Mouse (Mus musculus) layer of hippocampus, adult 9-10 months (tissue): ENCODE measurements at regions not wholly inside any gene's neighbourhood (a gene's known extent, or its start where the extent isn't known, plus 50 kb on each side); places are given as distances from the start of the nearest gene placed in this dataset.
A peak's percentile ranks its signal among the peaks of the same experiment; 100 is the strongest.

Experiments used
- DNase-seq: peaks from one replicate; pipeline ENCODE4 v3.0.0; 2022; ENCODE audit warnings: low spot score

DNA sequence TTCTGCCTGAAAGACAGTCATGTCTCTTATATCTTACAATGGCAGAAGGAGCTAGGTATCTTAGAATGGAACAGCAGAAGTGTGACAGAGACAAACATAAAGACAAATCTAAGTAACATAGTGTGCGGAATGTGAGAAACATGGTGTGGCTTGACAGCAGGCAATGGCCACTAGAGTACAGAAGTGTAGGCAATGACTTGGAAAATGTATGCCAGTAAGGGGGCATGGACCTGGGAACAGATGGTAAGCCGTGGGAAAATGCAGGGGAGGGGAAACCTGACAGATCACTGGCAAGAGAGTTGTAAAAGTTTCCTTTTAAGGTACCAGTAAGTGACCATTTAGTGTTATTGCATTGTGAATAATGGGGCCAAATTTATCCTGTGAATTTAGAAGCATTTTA is 1238.0 kb upstream of the Slc7a12 start:
- DNase-seq, result no peak

DNA sequence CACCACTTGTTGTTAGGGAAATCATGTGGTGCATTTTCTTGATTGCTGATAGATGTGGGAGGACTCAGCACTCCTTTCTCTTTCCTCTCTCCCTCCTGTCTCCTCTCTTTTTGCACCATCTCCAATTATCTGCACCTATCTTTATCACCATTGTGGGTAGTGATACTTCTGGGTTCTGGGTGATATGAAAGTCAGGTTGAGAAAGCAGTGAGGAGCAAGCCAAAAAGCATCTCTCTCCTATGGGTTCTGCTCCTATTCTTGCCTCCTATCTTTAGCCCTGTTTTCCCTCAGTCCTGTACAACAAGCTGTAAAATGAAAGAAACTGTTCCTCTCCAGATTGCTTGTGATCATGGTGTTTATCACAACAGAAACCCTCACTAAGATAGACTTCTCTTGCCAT is 1233.0 kb upstream of the Slc7a12 start:
- DNase-seq, result no peak

DNA sequence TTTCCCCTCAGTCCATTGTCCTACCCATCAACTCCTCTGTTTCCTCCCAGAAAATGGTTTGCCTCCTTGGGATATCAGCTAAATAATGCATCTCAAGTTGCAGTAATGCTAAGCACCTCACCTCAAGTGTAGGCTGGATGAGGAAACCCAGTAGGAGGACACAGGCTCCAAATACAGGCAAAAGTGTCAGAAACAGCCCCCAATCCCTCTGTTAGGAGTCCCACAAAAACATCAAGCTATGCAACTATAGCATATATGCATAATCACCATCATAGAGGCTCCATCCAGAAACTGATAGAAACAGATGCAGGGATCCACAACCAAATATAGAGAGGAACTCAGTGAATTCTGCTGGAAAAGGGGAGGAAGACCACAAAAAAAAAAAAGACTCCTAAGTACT is 1231.7 kb upstream of the Slc7a12 start:
- DNase-seq, result no peak

DNA sequence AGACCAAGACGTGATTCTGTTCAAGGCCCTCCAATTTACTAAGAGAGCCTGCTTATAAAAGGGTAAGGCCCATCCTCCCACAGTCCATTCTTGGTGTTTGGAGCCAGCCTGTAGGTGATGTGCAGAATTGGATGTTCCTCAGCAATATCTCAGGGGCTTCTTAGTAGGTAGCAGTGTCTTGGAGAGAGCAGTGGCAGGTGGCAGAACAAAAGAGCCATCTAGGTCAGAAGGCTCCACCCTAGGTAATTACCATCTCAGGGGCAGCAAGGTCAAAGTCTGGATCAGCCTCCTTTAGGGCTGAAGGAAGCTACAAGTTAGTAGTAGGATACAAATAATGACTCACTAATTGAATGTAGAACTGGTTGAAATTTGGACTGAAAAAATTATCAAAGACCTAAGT is 1229.8 kb upstream of the Slc7a12 start:
- DNase-seq, result no peak

DNA sequence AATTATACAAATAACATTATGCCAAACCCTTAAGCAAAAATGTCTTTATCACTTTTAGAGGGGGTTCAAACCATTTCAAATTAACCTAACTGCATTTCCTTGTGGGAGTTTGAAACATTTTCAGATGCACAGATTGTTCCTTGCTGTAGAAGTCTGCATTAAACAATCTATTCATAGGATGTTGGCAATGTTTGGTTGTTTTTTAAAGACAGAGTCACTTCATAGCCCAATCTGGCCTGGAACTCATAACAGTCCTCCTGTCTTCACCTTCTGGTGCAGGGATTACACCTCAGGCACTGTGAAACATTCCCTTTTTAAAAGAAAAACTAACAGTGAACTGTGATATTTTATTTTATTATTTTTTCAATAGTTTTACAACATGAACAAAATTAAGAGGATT is 1226.4 kb upstream of the Slc7a12 start:
- peak; percentile 5 for DNase-seq
